Mouse (Mus musculus): ENCODE measurements around the gene Apod.
"Not testable (repeated sequence)": the region's sequence is repeated elsewhere in the genome, so short reads cannot be mapped to it uniquely, and the experiment has no call there.

Apod gene

GRCm38 (mm10) chr16:31319723-31320122 is 5.1 kb upstream of the Apod start:
- not testable (repeated sequence) for DNase-seq

GRCm38 (mm10) chr16:31319316-31319715 is 4.7 kb upstream of the Apod start:
- no peak for DNase-seq

GRCm38 (mm10) chr16:31318418-31318817 is 3.8 kb upstream of the Apod start:
- no peak for DNase-seq

GRCm38 (mm10) chr16:31316246-31317143 is 1.9 kb upstream of the Apod start:
- DNase-seq: peak in 1 of 2 experiments; percentile 13

- DNase-seq: no peak
Measured at GRCm38 (mm10) chr16:31315294-31315693, 686 bp upstream of the Apod start.

- DNase-seq: no peak
Measured at GRCm38 (mm10) chr16:31313611-31314010, 997 bp downstream of the Apod start.

GRCm38 (mm10) chr16:31312296-31312695 is 2.3 kb downstream of the Apod start:
- DNase-seq: no peak

GRCm38 (mm10) chr16:31305199-31305919 is 9.2 kb downstream of the Apod start:
- no peak for DNase-seq

GRCm38 (mm10) chr16:31303276-31303675 is 11.3 kb downstream of the Apod start:
- DNase-seq: no peak

GRCm38 (mm10) chr16:31300883-31301532 is 13.6 kb downstream of the Apod start:
- no peak for DNase-seq

GRCm38 (mm10) chr16:31300467-31300866 is 14.1 kb downstream of the Apod start:
- no peak for DNase-seq

- no peak for DNase-seq
Measured at GRCm38 (mm10) chr16:31299960-31300353, 14.7 kb downstream of the Apod start.

GRCm38 (mm10) chr16:31299164-31299959 is 15.2 kb downstream of the Apod start:
- DNase-seq: no peak

- no peak for DNase-seq
Measured at GRCm38 (mm10) chr16:31297113-31297512, 17.5 kb downstream of the Apod start.

- DNase-seq: no peak
Measured at GRCm38 (mm10) chr16:31293761-31294160, 20.8 kb downstream of the Apod start.

- no peak for DNase-seq
Measured at GRCm38 (mm10) chr16:31290751-31291365, 23.8 kb downstream of the Apod start.

GRCm38 (mm10) chr16:31290281-31290680 is 24.3 kb downstream of the Apod start:
- DNase-seq: no peak

- no peak for DNase-seq
Measured at GRCm38 (mm10) chr16:31287712-31288111, 26.9 kb downstream of the Apod start.

- no peak for DNase-seq
Measured at GRCm38 (mm10) chr16:31286801-31287488, 27.7 kb downstream of the Apod start.

GRCm38 (mm10) chr16:31281981-31282380 is 32.6 kb downstream of the Apod start:
- peak in 1 of 2 experiments; percentile 9 for DNase-seq

GRCm38 (mm10) chr16:31280176-31280575 is 34.4 kb downstream of the Apod start:
- DNase-seq: no peak
